Mouse (Mus musculus) embryonic facial prominence, embryonic 11.5 days (tissue): ENCODE results near the gene B3galnt1. TPM values are rescaled to one million over a fixed set of nuclear protein-coding genes. Genes with fewer than 3 reads are reported as not detected.

Experiments
- ATAC-seq: fragments of 200-750 bp; cut with Nextera tagmentation; replicated peaks from 2 replicates; pipeline ENCODE4 v1.8.0; 2017; ENCODE audit warnings: low read depth; ENCODE audit not compliant: insufficient number of reproducible peaks, low FRiP score, low TSS enrichment
- DNase-seq: peaks from one replicate; pipeline ENCODE4 v3.0.0-alpha.2; 2015; ENCODE audit warnings: low spot score
- H3K27ac ChIP-seq: fragments of 300-500 bp; sonication (generic); replicated peaks from 2 replicates; pipeline ENCODE4 v1.5.1; 2014; ENCODE audit warnings: mild to moderate bottlenecking, low read depth, low read length, control low read depth
- H3K27me3 ChIP-seq: fragments of 300-500 bp; sonication (generic); 2 replicates; pipeline ENCODE4 v1.6.1; 2014; ENCODE audit warnings: mild to moderate bottlenecking, low read length, moderate library complexity, mixed read lengths; ENCODE audit not compliant: control insufficient read depth, insufficient read depth
- H3K36me3 ChIP-seq: fragments of 300-500 bp; sonication (generic); replicated peaks from 2 replicates; pipeline ENCODE4 v1.6.1; 2014; ENCODE audit warnings: low read depth, mild to moderate bottlenecking, low read length, moderate library complexity, mixed read lengths; ENCODE audit not compliant: control insufficient read depth, insufficient read depth
- H3K4me1 ChIP-seq: fragments of 300-500 bp; sonication (generic); 2 replicates; pipeline ENCODE4 v1.6.1; 2014; ENCODE audit warnings: low read length, mixed read lengths; ENCODE audit not compliant: control insufficient read depth, insufficient read depth
- H3K4me2 ChIP-seq: fragments of 300-500 bp; sonication (generic); 2 replicates; pipeline ENCODE4 v1.6.1; 2014; ENCODE audit warnings: low read depth, mild to moderate bottlenecking, control low read depth, low read length, moderate library complexity
- H3K4me3 ChIP-seq: fragments of 300-500 bp; sonication (generic); 2 replicates; pipeline ENCODE4 v1.5.1; 2014; ENCODE audit warnings: low read depth, low read length, control low read depth
- H3K9ac ChIP-seq: fragments of 300-500 bp; sonication (generic); replicated peaks from 2 replicates; pipeline ENCODE4 v1.6.1; 2014; ENCODE audit warnings: mild to moderate bottlenecking, control low read depth, low read length
- H3K9me3 ChIP-seq: fragments of 300-500 bp; sonication (generic); replicated peaks from 2 replicates; pipeline ENCODE4 v1.6.1; 2016; ENCODE audit warnings: mild to moderate bottlenecking, low read length, inconsistent platforms, mixed read lengths; ENCODE audit not compliant: control insufficient read depth
- WGBS: fragments of 180-500 bp; shearing (Covaris S2); extraction: QIAGEN DNeasy Blood & Tissue Kit; methylation state at CpG from one replicate; pipeline ENCODE4 v1.1.7; 2014; 5-methylcytosine and 5-hydroxymethylcytosine counted together
- polyA plus RNA-seq: library from polyadenylated mRNA; unstranded; fragments of >200 nt; fragmentation: Nextera tagmentation; extraction: Ambion mirVana; gene quantifications from 2 replicates; pipeline ENCODE4 v1.2.1, GENCODE M21; 2014

Gene B3galnt1
- polyA plus RNA-seq, result 38.3 and 43.1 TPM in 2 replicates

DNA sequence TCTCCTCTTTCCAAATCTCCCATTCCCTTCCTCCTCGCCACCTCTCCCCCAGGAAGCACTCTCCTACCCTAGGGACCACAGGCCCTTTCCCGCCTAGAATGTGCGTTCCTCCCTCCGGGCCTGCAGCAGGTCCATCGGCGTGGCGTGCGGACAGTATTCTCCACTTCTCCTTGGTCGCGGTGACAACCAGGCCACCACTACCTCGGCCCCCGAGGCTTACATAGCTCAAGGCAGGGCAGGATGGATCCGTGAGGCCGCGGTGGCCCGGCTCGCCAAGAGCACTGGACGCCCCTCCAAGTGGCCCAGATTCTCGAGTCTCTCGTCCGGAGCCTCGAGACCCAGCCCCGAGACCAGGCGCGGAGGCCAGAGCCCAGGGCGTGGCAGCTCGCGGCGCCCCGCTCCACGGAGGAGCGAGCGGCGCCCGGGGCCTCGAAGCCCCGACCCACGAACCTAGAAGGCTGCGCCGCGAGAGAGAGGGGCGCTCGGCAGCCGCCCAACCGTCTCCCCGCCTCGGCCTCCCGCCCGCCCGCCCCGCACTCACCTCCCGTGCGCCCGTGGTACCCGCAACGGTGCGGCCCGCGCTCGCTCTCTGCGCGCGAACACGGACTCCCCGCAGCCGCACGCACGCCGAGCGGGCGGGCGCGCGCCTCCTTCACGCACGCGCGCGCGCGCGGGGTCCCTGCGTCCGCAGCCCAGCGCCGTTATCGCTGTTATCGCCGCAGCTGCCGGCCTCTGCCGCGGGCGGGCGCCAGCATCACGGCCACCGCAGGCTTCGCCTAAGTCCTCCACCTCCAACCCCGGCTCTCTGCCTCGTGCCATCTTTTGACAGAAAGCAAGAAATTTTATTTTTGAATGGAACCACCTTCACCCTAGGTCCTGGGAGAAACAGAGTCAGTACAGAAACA is at the start of gene B3galnt1:
B3galnt1 (minus strand) TSS at position 700 of the 905 bp plus-strand sequence.
- H3K4me1 ChIP-seq, result peaks cover 4% of the 10 kb centered on the region; the same call in 1 of the 2 replicates
- H3K4me3 ChIP-seq, result peak within 1 kb of the TSS; percentile 77
- no peak within 1 kb of the TSS for H3K27ac ChIP-seq
- H3K27me3 ChIP-seq, result no peaks in the 10 kb centered on the region
- H3K36me3 ChIP-seq, result no peaks in the 10 kb centered on the region
- WGBS, result under 1% methylated on average over 42 of the region's 99 CpGs
- ATAC-seq (peak; percentile 82), DNase-seq (peak; percentile 79)
- no peaks in the 10 kb centered on the region for H3K9me3 ChIP-seq
- peak within 1 kb of the TSS; percentile 88 for H3K9ac ChIP-seq
- H3K4me2 ChIP-seq, result peak within 1 kb of the TSS; percentile 89

DNA sequence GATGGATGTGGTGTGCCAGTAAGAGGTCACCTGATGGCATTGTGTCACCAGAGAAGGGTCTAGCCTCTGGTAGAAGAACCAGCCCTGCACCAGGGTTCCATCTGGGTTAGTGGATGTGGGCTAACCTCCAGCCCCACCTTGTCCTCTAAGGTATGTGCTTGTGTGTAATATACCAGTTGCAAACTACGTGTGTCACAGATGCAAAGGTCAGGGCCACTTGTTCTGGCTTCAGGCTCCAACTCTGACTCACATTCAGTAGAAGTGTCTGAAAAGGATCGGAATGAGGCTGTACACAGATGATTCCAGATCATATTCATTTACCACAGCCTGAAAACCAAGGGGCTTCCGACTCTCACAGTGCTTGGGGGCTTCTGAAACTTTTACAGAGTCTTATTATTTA is 35.8 kb upstream of the B3galnt1 start:
- H3K27ac ChIP-seq, result no peak overlapping the region
- H3K4me1 ChIP-seq, result no peaks in the 10 kb centered on the region
- no peaks in the 10 kb centered on the region for H3K27me3 ChIP-seq
- no peak overlapping the region for H3K4me2 ChIP-seq
- H3K9ac ChIP-seq, result no peak overlapping the region
- H3K4me3 ChIP-seq, result no peak overlapping the region
- H3K9me3 ChIP-seq, result no peaks in the 10 kb centered on the region
- DNase-seq (no peak), ATAC-seq (no peak)
- 80% methylated on average over 3 of the region's 3 CpGs for WGBS
- no peaks in the 10 kb centered on the region for H3K36me3 ChIP-seq

- no peaks in the 10 kb centered on the region for H3K9me3 ChIP-seq
- H3K4me1 ChIP-seq, result no peaks in the 10 kb centered on the region
- H3K4me3 ChIP-seq, result no peak overlapping the region
- H3K4me2 ChIP-seq, result no peak overlapping the region
- H3K36me3 ChIP-seq, result no peaks in the 10 kb centered on the region
- DNase-seq, result no peak
- H3K9ac ChIP-seq, result no peak overlapping the region
- WGBS, result 82% methylated on average over 12 of the region's 12 CpGs
- H3K27ac ChIP-seq, result no peak overlapping the region
- no peaks in the 10 kb centered on the region for H3K27me3 ChIP-seq
- ATAC-seq, result no peak
Measured at GRCm38 (mm10) chr3:69633706-69634420, 35.1 kb upstream of the B3galnt1 start.

GRCm38 (mm10) chr3:69626963-69627590 is 28.3 kb upstream of the B3galnt1 start:
- 75% methylated on average over 11 of the region's 11 CpGs for WGBS
- no peak for DNase-seq
- no peak for ATAC-seq
- H3K9me3 ChIP-seq, result no peaks in the 10 kb centered on the region
- H3K36me3 ChIP-seq, result no peaks in the 10 kb centered on the region
- H3K27me3 ChIP-seq, result no peaks in the 10 kb centered on the region
- H3K4me1 ChIP-seq, result no peaks in the 10 kb centered on the region
- no peak overlapping the region for H3K27ac ChIP-seq
- no peak overlapping the region for H3K9ac ChIP-seq
- no peak overlapping the region for H3K4me2 ChIP-seq
- no peak overlapping the region for H3K4me3 ChIP-seq

- H3K27me3 ChIP-seq, result no peaks in the 10 kb centered on the region
- H3K4me2 ChIP-seq, result no peak overlapping the region
- H3K9me3 ChIP-seq, result no peaks in the 10 kb centered on the region
- no peaks in the 10 kb centered on the region for H3K36me3 ChIP-seq
- H3K9ac ChIP-seq, result no peak overlapping the region
- WGBS, result 71% methylated on average over 11 of the region's 11 CpGs
- ATAC-seq (no peak), DNase-seq (no peak)
- H3K4me3 ChIP-seq, result no peak overlapping the region
- no peaks in the 10 kb centered on the region for H3K4me1 ChIP-seq
- no peak overlapping the region for H3K27ac ChIP-seq
Measured at GRCm38 (mm10) chr3:69626213-69626962, 27.6 kb upstream of the B3galnt1 start.

- 78% methylated on average over 2 of the region's 2 CpGs for WGBS
- Histone ChIP-seq H3K36me3 (no peaks in the 10 kb centered on the region), H3K4me3 (no peak overlapping the region), H3K27me3 (no peaks in the 10 kb centered on the region), H3K27ac (no peak overlapping the region), H3K4me2 (no peak overlapping the region), H3K4me1 (no peaks in the 10 kb centered on the region), H3K9ac (no peak overlapping the region), H3K9me3 (no peaks in the 10 kb centered on the region)
- ATAC-seq, result no peak
- DNase-seq, result no peak
Measured at GRCm38 (mm10) chr3:69624182-69624581, 25.4 kb upstream of the B3galnt1 start.

- no peak for DNase-seq
- Histone ChIP-seq H3K9ac (no peak overlapping the region), H3K4me1 (no peaks in the 10 kb centered on the region), H3K9me3 (no peaks in the 10 kb centered on the region), H3K4me3 (no peak overlapping the region), H3K27me3 (no peaks in the 10 kb centered on the region), H3K4me2 (no peak overlapping the region), H3K27ac (no peak overlapping the region), H3K36me3 (no peaks in the 10 kb centered on the region)
- WGBS, result 85% methylated on average over 5 of the region's 5 CpGs
- no peak for ATAC-seq
Measured at GRCm38 (mm10) chr3:69607909-69608308, 9.1 kb upstream of the B3galnt1 start.
